In genomic region chr16:14311371-14311770, GRCm38 (mm10) we compare ENCODE assay signal across 1 mouse cellular context.
TF ChIP-seq lines count a peak whose summit lies in the region.

No protein-coding gene starts in this region.

TF ChIP-seq in C2C12, 6 proteins besides CTCF, POLR2A, EP300 and RAD21 (continued from another document):
- TF ChIP-seq CEBPB (IDR thresholded peaks at IDR 0.05; ENCODE audit: low read depth) (no peak), USF1 (IDR thresholded peaks at IDR 0.05; ENCODE audit: low read depth) (no peak)
